Mouse (Mus musculus) bone marrow macrophage, adult 2 months (primary cell): ENCODE measurements around the gene Ppp1r9a. TPM values are rescaled to one million over a fixed set of nuclear protein-coding genes. Genes with fewer than 3 reads are reported as not detected.
A peak's percentile ranks its signal among the peaks of the same experiment; 100 is the strongest.

Experiments
- H3K27ac ChIP-seq: 2 replicates; pipeline ENCODE4 v1.5.1; 2012; ENCODE audit warnings: low read depth, low read length; ENCODE audit not compliant: insufficient read depth
- H3K4me1 ChIP-seq: 2 replicates; pipeline ENCODE4 v1.6.1; 2012; ENCODE audit warnings: low read length; ENCODE audit not compliant: control insufficient read depth, insufficient read depth
- H3K4me3 ChIP-seq: 2 replicates; pipeline ENCODE4 v1.5.1; 2012; ENCODE audit warnings: mild to moderate bottlenecking, low read length, moderate library complexity; ENCODE audit not compliant: insufficient read depth
- CTCF ChIP-seq: IDR thresholded peaks from 2 replicates; pipeline ENCODE4 v1.5.1; 2012; ENCODE audit warnings: low read depth, mild to moderate bottlenecking, low read length, moderate library complexity
- POLR2A ChIP-seq: IDR thresholded peaks from 2 replicates; pipeline ENCODE4 v1.6.1; 2012; ENCODE audit warnings: mild to moderate bottlenecking, low read depth, low read length, borderline replicate concordance
- polyA plus RNA-seq: library from polyadenylated mRNA; stranded (reverse); fragments of >200 nt; gene quantifications from 2 replicates; pipeline ENCODE4 v1.2.4, GENCODE M21; 2012; ENCODE audit not compliant: missing spikeins, insufficient read depth, insufficient read length

The Ppp1r9a gene
- polyA plus RNA-seq, 1 experiment: 2.0 TPM

DNA sequence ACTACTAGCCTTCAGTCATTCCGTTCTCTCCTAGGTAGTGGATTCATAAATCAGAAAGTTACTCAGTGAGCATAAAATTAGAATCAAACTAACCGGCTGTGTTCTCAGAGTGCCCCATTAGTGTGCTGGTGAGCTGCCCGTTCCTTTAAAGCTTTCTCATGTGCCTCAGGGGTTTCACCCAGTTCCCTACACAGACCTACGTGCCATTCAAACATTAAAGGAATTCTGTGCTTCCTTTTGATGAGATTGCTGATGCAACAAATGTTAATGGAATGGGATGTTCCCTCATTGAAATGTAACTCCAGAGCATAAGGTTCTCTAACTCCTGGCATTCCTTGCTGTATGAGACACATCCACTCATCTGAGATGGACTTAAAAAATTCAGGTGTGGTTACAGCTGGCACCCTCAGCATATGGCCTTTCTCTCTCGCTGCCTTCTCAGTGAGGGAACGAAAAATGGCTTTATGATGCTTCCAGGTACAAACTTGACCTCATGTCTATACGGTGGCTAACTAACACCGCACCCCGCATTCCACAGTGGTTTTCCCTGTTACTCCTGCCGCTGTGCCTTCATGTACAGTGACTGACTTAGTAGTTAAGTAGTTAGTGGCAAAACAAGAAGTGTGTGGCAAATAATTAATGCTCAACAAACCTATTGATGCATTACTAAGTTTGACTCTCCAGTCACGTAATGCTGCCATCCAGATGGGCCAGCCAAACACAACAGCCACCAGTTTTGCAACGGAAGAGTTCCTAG is 236.3 kb downstream of the Ppp1r9a start:
- TF ChIP-seq CTCF: no peak
- TF ChIP-seq POLR2A: no peak
- Histone ChIP-seq H3K27ac (no peak overlapping the region), H3K4me1 (peaks cover 6% of the 10 kb centered on the region), H3K4me3 (no peak overlapping the region)

GRCm38 (mm10) chr6:5139666-5140065 is 236.9 kb downstream of the Ppp1r9a start:
- TF ChIP-seq POLR2A (no peak), CTCF (no peak)
- no peak overlapping the region for H3K27ac ChIP-seq
- no peak overlapping the region for H3K4me3 ChIP-seq
- peaks cover 6% of the 10 kb centered on the region for H3K4me1 ChIP-seq

GRCm38 (mm10) chr6:5147488-5148142 is 244.9 kb downstream of the Ppp1r9a start:
- no peak for TF ChIP-seq CTCF
- TF ChIP-seq POLR2A: no peak
- Histone ChIP-seq H3K4me1 (peaks cover 8% of the 10 kb centered on the region), H3K27ac (no peak overlapping the region), H3K4me3 (no peak overlapping the region)

DNA sequence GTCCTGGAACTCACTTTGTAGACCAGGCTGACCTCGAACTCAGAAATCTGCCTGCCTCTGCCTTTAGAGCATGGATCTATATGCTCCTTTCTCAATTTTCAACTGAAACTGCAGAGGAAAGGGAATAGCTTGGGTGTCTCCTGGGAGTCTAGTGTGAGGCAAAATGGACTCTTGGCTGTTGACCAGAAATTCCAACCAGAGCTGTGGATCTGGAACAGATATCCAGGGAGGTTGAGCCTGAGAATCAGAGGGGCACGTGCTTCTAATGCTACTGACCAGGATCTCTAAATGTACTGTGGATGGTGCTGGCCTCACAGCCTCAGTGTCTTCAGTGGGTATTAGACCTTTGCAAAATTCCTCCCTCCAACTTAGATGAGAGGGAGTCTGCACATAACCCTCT is 247.2 kb downstream of the Ppp1r9a start:
- Histone ChIP-seq H3K4me3 (no peak overlapping the region), H3K27ac (no peak overlapping the region), H3K4me1 (peaks cover 8% of the 10 kb centered on the region)
- TF ChIP-seq POLR2A: no peak
- TF ChIP-seq CTCF: no peak

- Histone ChIP-seq H3K4me3 (no peak overlapping the region), H3K27ac (no peak overlapping the region), H3K4me1 (peaks cover 8% of the 10 kb centered on the region)
- TF ChIP-seq CTCF: no peak
- no peak for TF ChIP-seq POLR2A
Measured at GRCm38 (mm10) chr6:5151171-5151570, 248.5 kb downstream of the Ppp1r9a start.

DNA sequence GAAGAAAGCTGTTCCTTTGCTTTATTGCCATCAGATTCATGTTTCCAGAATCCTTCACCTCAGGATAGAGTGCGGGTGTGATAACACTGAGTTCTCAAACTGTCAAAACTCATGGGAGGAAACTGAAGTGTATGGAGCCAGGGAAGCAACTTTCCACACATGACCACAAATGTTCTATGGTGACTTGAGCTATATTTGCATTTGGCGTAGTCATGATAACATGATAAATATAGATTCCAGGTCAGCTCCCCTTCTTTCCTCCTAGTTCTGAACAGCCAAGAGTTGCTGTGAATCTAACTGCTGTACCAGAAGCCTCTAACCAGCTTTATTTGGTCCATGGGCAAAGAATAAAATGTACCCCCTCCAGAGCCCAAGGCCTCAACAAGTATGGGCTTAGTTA is 249.5 kb downstream of the Ppp1r9a start:
- Histone ChIP-seq H3K4me1 (peaks cover 8% of the 10 kb centered on the region), H3K4me3 (no peak overlapping the region), H3K27ac (no peak overlapping the region)
- TF ChIP-seq POLR2A: no peak
- no peak for TF ChIP-seq CTCF

DNA sequence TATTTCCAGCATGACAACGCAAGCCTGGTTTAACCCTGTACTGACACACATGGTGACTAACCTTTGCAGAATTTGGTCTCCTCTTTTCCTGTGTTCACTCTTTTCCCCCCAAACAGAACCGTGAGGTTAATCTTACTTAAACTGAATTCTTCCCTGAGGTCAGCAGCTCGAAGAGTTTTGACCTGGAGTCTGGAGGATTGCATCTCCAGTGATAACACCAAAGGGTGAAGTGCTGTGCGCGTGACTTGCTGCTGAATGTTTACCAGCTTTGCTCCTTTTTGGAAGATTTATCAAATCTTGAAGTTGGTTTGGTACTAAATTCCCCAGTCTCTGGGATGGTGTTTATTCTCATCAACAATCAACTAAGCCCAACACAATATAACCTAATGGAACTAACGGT is 252.1 kb downstream of the Ppp1r9a start:
- peaks cover 19% of the 10 kb centered on the region for H3K4me1 ChIP-seq
- H3K27ac ChIP-seq: no peak overlapping the region
- TF ChIP-seq CTCF: no peak
- no peak for TF ChIP-seq POLR2A
- H3K4me3 ChIP-seq: no peak overlapping the region

DNA sequence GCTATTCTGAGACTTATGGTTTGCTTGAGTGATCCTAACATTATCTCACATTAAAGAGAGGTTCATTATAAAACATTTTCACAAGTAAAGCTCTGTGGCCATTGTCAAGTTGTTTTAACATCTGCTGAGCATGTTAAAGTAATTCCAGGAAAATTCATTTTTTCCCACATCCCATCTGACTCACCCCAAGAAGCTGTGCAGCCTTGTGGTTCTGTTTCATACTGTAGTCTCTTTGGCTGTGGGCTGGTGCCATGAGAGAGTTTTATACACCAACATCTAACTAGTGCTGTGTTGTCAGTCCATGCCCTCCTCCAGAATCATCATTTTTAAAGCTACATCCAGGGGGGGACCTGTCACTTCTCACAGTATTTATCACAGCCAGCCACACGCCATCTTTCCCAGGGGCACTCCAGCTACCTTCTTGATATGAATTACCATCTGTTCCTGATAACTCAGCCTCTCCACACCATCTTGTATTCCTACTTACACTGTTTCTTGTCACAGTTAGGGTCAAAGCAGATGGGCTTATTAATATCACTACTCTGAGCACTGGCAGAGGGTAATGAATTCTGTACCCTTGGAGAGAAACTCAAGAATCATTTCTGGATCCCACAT is 252.7 kb downstream of the Ppp1r9a start:
- Histone ChIP-seq H3K4me1 (peaks cover 25% of the 10 kb centered on the region), H3K27ac (no peak overlapping the region), H3K4me3 (no peak overlapping the region)
- no peak for TF ChIP-seq POLR2A
- TF ChIP-seq CTCF: no peak

GRCm38 (mm10) chr6:5156541-5157425 is 254.1 kb downstream of the Ppp1r9a start:
- H3K27ac ChIP-seq: no peak overlapping the region
- TF ChIP-seq POLR2A: no peak
- no peak for TF ChIP-seq CTCF
- peaks cover 21% of the 10 kb centered on the region for H3K4me1 ChIP-seq
- H3K4me3 ChIP-seq: no peak overlapping the region

GRCm38 (mm10) chr6:5159385-5159791 is 256.7 kb downstream of the Ppp1r9a start:
- peak overlapping the region; percentile 36 for H3K4me3 ChIP-seq

More at GRCm38 (mm10) chr6:5159385-5159791, 256.7 kb downstream of the Ppp1r9a start:
- TF ChIP-seq POLR2A (no peak), CTCF (no peak)
- Histone ChIP-seq H3K4me1 (peaks cover 17% of the 10 kb centered on the region), H3K27ac (peak overlapping the region; percentile 85)
